Comparison of ENCODE assay signal across 8 mouse cellular contexts in genomic region chrX:56456379-56456778, GRCm38 (mm10). TPM values are rescaled to one million over a fixed set of nuclear protein-coding genes. Genes with fewer than 3 reads are reported as not detected.
DNase-seq lines count a peak whose midpoint lies in the region; ATAC-seq lines count a peak whose summit lies in the region.

No protein-coding gene starts in this region.

- H3K27ac ChIP-seq in hindbrain, embryonic 16.5 days (ENCODE audit: low read depth, low read length) = peak overlapping the region; percentile 97
- H3K27ac ChIP-seq in midbrain, embryonic 14.5 days (replicated peaks; ENCODE audit: low read depth, low read length) = peak overlapping the region; percentile 97

- 17% methylated on average over 8 of the region's 8 CpGs for WGBS in hindbrain, embryonic 16.5 days
- WGBS in midbrain, embryonic 14.5 days = 24% methylated on average over 8 of the region's 8 CpGs

- H3K27me3 ChIP-seq in hindbrain, embryonic 16.5 days (replicated peaks; ENCODE audit: control insufficient read depth, insufficient read depth, low read length) = no peaks in the 10 kb centered on the region
- H3K27me3 ChIP-seq in midbrain, embryonic 14.5 days (ENCODE audit: control insufficient read depth, insufficient read depth, low read length) = no peaks in the 10 kb centered on the region

- H3K9ac ChIP-seq in hindbrain, embryonic 16.5 days (ENCODE audit: low read depth, low read length) = peak overlapping the region; percentile 80
- H3K9ac ChIP-seq in midbrain, embryonic 14.5 days (replicated peaks; ENCODE audit: low read length) = peak overlapping the region; percentile 76

- DNase-seq in layer of hippocampus, adult 11-12 months (ENCODE audit: low spot score) = peak; percentile 9
- no peak for DNase-seq in layer of hippocampus, postnatal 36 days
- peak; percentile 59 for DNase-seq in MEL-GATA-1-ER (ENCODE audit: extremely low read depth, low read depth)
- peak; percentile 27 for DNase-seq in embryo, embryonic 10 days (ENCODE audit: low spot score)
- peak; percentile 35 for DNase-seq in midbrain, embryonic 14.5 days
- no peak for DNase-seq in gastrocnemius, adult 18-20 months (ENCODE audit: low spot score)
- DNase-seq in gastrocnemius, postnatal 14 days = no peak

- H3K4me3 ChIP-seq in hindbrain, embryonic 16.5 days (ENCODE audit: low read length) = peak overlapping the region; percentile 58
- H3K4me3 ChIP-seq in midbrain, embryonic 14.5 days (replicated peaks; ENCODE audit: low read depth, low read length) = peak overlapping the region; percentile 56

- intact Hi-C loops in gastrocnemius, postnatal 14 days (cut with DNase I; ENCODE audit: low total_unique reads) = no loop called here

- ATAC-seq in hindbrain, embryonic 16.5 days = peak; percentile 21
- ATAC-seq in midbrain, embryonic 14.5 days (ENCODE audit: low FRiP score, low TSS enrichment) = peak; percentile 31

- H3K4me2 ChIP-seq in hindbrain, embryonic 16.5 days (ENCODE audit: low read length) = peak overlapping the region; percentile 57
- peak overlapping the region; percentile 55 for H3K4me2 ChIP-seq in midbrain, embryonic 14.5 days (ENCODE audit: low read length)

- peaks cover 3% of the 10 kb centered on the region; the same call in 1 of the 2 replicates for H3K4me1 ChIP-seq in hindbrain, embryonic 16.5 days (ENCODE audit: control insufficient read depth, insufficient read depth, low read depth, low read length)
- H3K4me1 ChIP-seq in midbrain, embryonic 14.5 days (ENCODE audit: control insufficient read depth, insufficient read depth, low read length) = no peaks in the 10 kb centered on the region

- H3K9me3 ChIP-seq in hindbrain, embryonic 16.5 days (ENCODE audit: control insufficient read depth, low read length) = no peaks in the 10 kb centered on the region
- no peaks in the 10 kb centered on the region for H3K9me3 ChIP-seq in midbrain, embryonic 14.5 days (ENCODE audit: control insufficient read depth, low read length)

- no peaks in the 10 kb centered on the region for H3K36me3 ChIP-seq in hindbrain, embryonic 16.5 days (ENCODE audit: control insufficient read depth, insufficient read depth, low read length)
- H3K36me3 ChIP-seq in midbrain, embryonic 14.5 days (ENCODE audit: control insufficient read depth, insufficient read depth, low read length) = no peaks in the 10 kb centered on the region

RNA-seq across cellular contexts. Expression of gene Ints6l, which starts 1.7 kb away (rescaled TPM):
- 10 to 100 TPM; 30.3 to 35.6 TPM for total RNA-seq in layer of hippocampus, postnatal 36 days (2021)
- 20.2 and 20.3 TPM in 2 replicates for polyA plus RNA-seq in hindbrain, embryonic 16.5 days (2015; fragmentation: Nextera tagmentation; extraction: Ambion mirVana)
- 21.0 and 22.0 TPM in 2 replicates for polyA plus RNA-seq in midbrain, embryonic 14.5 days (2014; fragmentation: Nextera tagmentation; extraction: Ambion mirVana)
- 1 to 10 TPM; 3.4 to 4.8 TPM for total RNA-seq in gastrocnemius, adult 18-20 months (2021)
- 1 to 10 TPM; 5.9 to 6.0 TPM for total RNA-seq in gastrocnemius, postnatal 14 days (2021)

RNA-seq across cellular contexts. Expression of gene Gm2174, which starts 8.6 kb away (rescaled TPM):
- not detected for total RNA-seq in layer of hippocampus, postnatal 36 days (2021)
- polyA plus RNA-seq in hindbrain, embryonic 16.5 days (2015; fragmentation: Nextera tagmentation; extraction: Ambion mirVana) = 1.3 and 2.0 TPM in 2 replicates
- polyA plus RNA-seq in midbrain, embryonic 14.5 days (2014; fragmentation: Nextera tagmentation; extraction: Ambion mirVana) = 1.5 and 1.9 TPM in 2 replicates
- total RNA-seq in gastrocnemius, adult 18-20 months (2021) = 1 to 10 TPM in 1 of 2 experiments, not detected in 1; 1.1 TPM
- under 1 TPM in 1 of 2 experiments, not detected in 1; 0.91 TPM for total RNA-seq in gastrocnemius, postnatal 14 days (2021)

Comparison
In these comparisons a context has a peak if more than half of its experiments do, and no peak if none do; other contexts are left out.
1. DNase-seq: peak in layer of hippocampus, adult 11-12 months (single experiment), MEL-GATA-1-ER (single experiment), embryo, embryonic 10 days (single experiment) and midbrain, embryonic 14.5 days (single experiment); none in layer of hippocampus, postnatal 36 days (0 of 2), gastrocnemius, adult 18-20 months (single experiment) and gastrocnemius, postnatal 14 days (single experiment).
2. RNA of gene Ints6l, which starts 1.7 kb away (total RNA-seq): 30.3 to 35.6 TPM in layer of hippocampus, postnatal 36 days; 5.9 to 6.0 TPM in gastrocnemius, postnatal 14 days and 3.4 to 4.8 TPM in gastrocnemius, adult 18-20 months; every median in the first group is over 4 times any median in the second.